Mouse (Mus musculus) lung, adult 2 months (tissue): ENCODE results near the gene Zfp266.

Experiments
- CTCF ChIP-seq: fragments of 200-500 bp; IDR thresholded peaks from 2 replicates; pipeline ENCODE4 v1.5.1; 2011; ENCODE audit warnings: mild to moderate bottlenecking, low read length, control low read depth; ENCODE audit not compliant: insufficient read depth
- POLR2A ChIP-seq: fragments of 200-500 bp; IDR thresholded peaks from 2 replicates; pipeline ENCODE4 v1.6.1; 2011; ENCODE audit warnings: low read depth, mild to moderate bottlenecking, control low read depth, low read length, borderline replicate concordance; ENCODE audit errors: extremely low read depth

- TF ChIP-seq CTCF (no peak), POLR2A (no peak)
Observed at GRCm38 (mm10) chr9:20453647-20454046, 67.6 kb downstream of the Zfp266 start.
